Mouse (Mus musculus) sigmoid colon, adult 10 weeks (tissue): ENCODE data around the gene Znrf4. TPM values are rescaled to one million over a fixed set of nuclear protein-coding genes. Genes with fewer than 3 reads are reported as not detected.

Experiments
- polyA plus RNA-seq: library from polyadenylated mRNA; stranded (reverse); fragments of 350-450 nt; fragmentation: Illumina TruSeq; extraction: RNeasy Lipid Tissue Mini Kit (QIAGEN cat#74804); gene quantifications from one replicate; pipeline ENCODE4 v1.2.3, GENCODE M21; 2014; ENCODE audit warnings: low read depth, low replicate concordance

The Znrf4 gene
- polyA plus RNA-seq, result not detected

DNA sequence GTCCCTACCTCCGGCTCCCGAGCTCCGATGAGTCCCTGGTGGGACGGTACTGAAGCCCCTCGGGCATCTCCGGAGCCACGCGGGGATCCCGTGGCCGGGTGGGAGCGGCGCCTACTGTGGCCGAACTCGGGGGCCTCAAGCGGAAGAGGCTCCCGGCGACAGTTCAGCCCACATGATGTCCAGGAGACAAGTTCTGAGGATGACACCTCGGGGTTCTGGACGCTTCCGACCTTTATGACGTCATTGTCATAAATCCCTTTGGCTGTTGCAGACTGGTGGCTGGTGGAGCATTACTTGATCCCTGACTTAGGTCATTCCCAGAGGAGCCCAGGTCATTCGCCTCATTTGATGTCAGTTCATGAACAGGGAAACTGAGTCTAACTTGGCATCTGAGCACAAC lies at the start of gene Znrf4:
TSS of gene Znrf4 (minus strand) at position 122 of the 400 bp plus-strand sequence.

DNA sequence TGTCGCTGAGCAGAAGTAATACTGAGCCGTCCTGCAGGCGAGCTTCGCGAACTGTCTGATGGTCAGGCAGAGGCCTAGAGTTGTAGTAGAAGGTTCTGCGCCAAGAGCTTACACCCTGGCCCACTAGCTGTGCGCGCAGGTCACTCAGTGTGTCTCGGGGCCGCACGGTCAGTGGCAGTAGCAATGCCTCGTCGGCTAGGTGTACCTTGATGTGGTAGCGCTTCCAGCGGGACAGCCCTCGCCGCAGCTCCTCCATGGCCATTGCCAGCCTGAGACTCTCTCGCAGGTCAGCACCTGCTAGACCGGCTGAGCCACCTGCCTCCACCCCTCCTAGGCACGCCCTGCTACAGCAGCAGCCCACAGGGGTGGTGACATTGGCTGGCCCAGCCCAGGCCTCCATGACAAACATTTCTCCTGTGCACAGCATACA lies 41.9 kb upstream of the Znrf4 start, which contains the start of gene Gm20219:
TSS of gene Gm20219 (minus strand) at position 266 of the 430 bp plus-strand sequence.

DNA sequence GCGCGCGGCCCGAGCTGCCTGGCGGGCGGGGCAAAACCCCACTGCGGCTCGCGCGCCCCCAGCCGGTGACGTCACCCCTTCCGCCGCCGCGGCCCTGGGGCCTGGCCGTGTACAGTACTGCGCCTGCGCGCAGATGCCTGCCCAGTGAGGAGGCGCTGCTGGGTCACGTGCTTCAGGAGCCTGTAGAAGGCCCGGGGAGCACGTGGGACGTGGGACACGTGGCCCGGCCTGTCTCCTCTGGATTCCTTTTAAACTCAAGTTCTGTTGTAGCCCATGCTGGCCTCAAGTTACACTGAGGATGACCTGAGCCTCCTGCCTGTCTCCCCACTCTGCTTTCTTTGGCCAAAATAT lies 35.9 kb downstream of the Znrf4 start, which contains the start of gene Ptprs:
TSS of gene Ptprs (minus strand) at position 82 of the 351 bp plus-strand sequence.

Other genes with a start within 250 kb of the Znrf4 start
- gene Ticam1, start 235.6 kb downstream of the Znrf4 start, polyA plus RNA-seq, result 0.69 TPM
- 22.0 TPM for gene Plin3, start 219.6 kb downstream of the Znrf4 start, polyA plus RNA-seq
- gene Arrdc5, start 212.1 kb downstream of the Znrf4 start, polyA plus RNA-seq, result not detected
- 6.8 TPM for gene Uhrf1, start 209.1 kb downstream of the Znrf4 start, polyA plus RNA-seq
- 1.4 TPM for gene Kdm4b, start 186.4 kb downstream of the Znrf4 start, polyA plus RNA-seq
- 0.98 TPM for gene Ptprs, start 35.9 kb downstream of the Znrf4 start, polyA plus RNA-seq
- gene Gm20219, start 42.0 kb upstream of the Znrf4 start, polyA plus RNA-seq, result 1.7 TPM
- 63.3 TPM for gene Safb2, start 72.2 kb upstream of the Znrf4 start, polyA plus RNA-seq
- 19.0 TPM for gene Safb, start 72.4 kb upstream of the Znrf4 start, polyA plus RNA-seq
- 9.6 TPM for gene 2410015M20Rik, start 97.3 kb upstream of the Znrf4 start, polyA plus RNA-seq
- gene Rpl36, start 101.0 kb upstream of the Znrf4 start, polyA plus RNA-seq, result not detected
- 2.6 TPM for gene Lonp1, start 114.5 kb upstream of the Znrf4 start, polyA plus RNA-seq
- gene Catsperd, start 115.7 kb upstream of the Znrf4 start, polyA plus RNA-seq, result 0.28 TPM
- 3.9 TPM for gene Ranbp3, start 160.9 kb upstream of the Znrf4 start, polyA plus RNA-seq
- gene Ndufa11, start 205.3 kb upstream of the Znrf4 start, polyA plus RNA-seq, result not detected
- gene Vmac, start 205.6 kb upstream of the Znrf4 start, polyA plus RNA-seq, result 12.3 TPM
- not detected for gene Nrtn, start 245.1 kb upstream of the Znrf4 start, polyA plus RNA-seq